Mouse (Mus musculus): ENCODE results near the gene Ptpro. TPM values are rescaled to one million over a fixed set of nuclear protein-coding genes. Genes with fewer than 3 reads are reported as not detected.

Ptpro gene
- polyA plus RNA-seq (2015; fragmentation: Nextera tagmentation; extraction: Ambion mirVana): 0.87 and 1.1 TPM in 2 replicates

DNA sequence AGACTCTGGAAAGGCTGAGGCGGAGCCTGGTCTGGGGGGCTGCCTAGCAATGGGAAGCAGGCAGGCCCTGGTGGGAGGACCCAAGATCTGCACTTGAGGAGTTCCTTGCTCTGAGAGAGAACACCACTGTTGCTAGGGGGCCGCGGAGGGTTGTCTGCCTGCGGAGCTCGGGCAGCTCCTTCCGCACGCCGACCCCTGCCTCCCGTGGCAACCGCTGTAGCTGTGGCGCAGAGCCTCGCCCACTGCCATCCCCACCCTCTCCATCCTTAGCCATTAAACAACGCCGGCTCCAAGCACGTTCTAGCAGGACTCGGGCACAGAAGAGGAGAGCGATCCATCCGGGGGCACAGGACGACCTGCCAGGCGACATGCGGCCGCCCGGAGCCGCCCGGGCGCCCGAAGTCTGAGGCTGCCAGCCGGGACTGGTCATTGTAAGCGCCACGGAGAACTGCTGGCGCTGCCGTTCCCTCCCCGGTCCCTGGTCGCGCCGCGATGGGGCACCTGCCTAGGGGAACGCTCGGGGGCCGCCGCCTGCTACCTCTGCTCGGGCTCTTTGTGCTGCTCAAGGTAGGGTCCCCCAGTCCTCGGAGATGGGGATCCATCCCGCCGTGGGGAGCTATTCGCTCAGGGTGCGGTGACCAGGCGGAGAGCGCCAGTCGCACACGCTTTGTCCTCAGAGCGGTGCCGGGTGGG is at the start of gene Ptpro:
Gene Ptpro (plus strand): TSS at position 126 of the 693 bp plus-strand sequence.
- DNase-seq (ENCODE audit: low spot score): no peak

DNA sequence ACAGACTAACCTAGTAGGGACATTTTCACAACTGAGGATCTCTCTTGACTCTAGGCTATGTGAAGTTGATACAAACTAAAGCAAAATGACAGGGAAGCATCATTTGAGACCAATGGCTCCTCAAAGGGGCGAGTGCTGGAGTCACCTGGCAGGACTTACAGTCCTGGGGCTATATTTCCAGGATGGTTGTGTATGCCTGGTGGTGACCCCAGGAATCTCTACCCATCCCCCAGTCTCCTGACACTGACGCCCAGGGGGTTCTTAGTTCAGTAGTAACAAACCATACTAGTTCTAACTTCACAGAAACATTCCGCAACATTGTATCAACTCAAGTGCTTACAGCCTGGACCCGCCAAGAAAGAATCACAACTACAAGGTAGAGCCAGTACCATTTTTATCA is 49.5 kb upstream of the Ptpro start:
- no peak for DNase-seq (ENCODE audit: low spot score)

DNA sequence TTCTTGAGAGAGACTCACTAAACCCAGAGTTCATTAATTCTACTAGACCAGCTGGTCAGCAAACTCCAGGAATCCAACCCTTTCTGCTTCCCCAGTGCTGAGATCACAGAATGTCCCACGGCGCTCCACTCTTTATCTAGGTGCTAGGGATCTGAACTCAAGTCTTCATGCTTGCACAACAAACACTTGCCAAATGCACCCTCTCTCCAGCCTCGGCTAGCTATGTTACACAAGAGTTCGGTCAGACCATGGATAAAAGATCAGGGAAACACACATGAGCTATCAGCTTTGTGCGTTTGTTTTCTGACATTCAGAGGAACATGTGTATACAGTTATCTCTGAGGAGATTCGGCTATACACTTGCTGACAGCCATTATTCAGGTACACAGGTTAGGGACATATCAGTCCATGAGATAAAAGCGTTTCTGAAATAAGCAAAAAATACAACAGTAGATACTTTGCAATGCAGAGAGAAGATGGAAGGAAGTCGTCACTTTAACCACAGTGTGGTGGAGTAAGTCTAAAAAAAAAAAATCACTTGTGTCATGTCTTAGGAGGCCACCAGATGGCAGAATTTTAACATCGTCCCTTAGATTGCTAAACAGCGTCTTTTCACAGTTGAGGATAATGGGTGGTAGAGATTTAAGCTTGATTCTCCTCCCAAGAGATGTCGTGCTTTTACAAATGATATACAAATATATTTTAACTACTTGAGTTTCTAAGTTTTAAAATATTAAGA is 46.3 kb upstream of the Ptpro start:
- peak; percentile 37 for DNase-seq (ENCODE audit: low spot score)

DNA sequence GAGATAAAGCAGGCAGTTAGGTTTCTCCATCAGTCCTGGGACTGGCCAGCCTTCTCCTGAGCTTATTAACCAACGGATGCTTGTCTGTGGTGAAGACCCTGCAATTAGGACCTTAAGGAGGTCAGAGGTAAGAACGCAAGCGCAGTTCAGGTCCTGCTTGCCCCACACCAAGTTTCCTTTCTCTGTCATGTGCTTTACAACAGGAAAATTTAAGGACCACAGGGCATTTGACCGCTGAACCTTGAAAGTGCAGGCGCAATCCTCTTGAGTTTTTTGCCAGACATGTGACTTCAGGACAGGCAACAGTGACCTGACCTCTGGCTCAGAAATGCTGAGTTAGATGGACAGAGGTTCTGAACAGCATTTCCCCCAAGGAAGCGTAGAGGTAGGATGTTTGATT is 45.0 kb upstream of the Ptpro start:
- DNase-seq (ENCODE audit: low spot score): no peak

DNA sequence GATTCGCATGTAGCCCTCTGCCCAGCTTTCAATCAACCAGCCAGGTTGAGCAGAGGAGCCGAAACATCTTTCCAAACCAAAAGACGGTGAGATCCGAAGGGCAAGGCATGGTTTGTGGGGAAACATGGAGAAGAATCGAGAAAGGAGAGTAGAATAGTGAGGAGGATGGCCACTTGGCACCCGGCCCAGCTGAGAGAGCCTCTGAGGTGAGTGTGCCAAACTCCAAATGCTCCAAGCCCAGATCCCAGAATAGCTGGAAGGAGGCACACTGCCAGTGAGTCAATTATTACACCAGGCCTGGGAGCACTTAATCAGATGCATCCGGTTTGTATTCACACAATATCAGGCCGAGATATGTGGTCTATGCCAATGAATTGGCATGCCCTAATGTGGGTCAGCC is 42.1 kb upstream of the Ptpro start:
- no peak for DNase-seq (ENCODE audit: low spot score)

DNA sequence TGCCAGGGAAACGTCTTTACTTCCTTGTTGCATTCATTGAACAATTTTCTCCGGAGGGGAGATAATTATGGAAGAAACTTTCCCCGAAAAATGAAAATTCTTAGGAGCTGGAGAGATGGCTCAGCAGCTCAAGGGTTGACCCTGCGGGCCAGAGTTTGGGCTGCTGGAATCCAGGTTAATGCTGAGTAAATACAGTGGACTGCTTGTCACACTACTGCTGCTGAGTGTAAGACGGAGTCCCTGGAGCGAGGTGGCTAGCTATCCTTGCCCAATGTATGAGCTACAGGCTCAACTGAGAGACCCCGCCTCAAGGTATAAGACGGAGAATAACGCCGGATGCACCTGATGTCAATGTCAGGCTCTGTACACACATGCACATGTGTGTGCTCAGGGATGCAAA is 41.1 kb upstream of the Ptpro start:
- DNase-seq (ENCODE audit: low spot score): no peak

DNA sequence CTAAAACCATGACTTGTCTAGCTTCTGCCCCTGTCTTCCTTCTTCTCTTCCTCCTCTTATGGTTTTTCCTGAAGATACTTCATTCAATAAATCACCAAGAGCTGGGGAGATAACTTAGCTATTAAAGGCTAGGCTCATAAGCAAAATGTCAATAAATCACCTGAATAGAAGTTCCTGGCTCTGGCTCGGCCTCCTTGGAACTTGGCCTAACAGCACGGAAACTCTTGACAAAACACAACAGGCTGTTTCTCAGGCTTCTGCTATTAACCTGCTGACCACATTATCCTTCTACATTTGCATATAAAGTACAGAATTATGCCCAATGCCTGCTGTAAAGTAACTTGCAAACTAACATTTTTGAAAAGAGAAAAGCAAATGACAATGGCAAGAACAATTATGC is 40.7 kb upstream of the Ptpro start:
- no peak for DNase-seq (ENCODE audit: low spot score)

DNA sequence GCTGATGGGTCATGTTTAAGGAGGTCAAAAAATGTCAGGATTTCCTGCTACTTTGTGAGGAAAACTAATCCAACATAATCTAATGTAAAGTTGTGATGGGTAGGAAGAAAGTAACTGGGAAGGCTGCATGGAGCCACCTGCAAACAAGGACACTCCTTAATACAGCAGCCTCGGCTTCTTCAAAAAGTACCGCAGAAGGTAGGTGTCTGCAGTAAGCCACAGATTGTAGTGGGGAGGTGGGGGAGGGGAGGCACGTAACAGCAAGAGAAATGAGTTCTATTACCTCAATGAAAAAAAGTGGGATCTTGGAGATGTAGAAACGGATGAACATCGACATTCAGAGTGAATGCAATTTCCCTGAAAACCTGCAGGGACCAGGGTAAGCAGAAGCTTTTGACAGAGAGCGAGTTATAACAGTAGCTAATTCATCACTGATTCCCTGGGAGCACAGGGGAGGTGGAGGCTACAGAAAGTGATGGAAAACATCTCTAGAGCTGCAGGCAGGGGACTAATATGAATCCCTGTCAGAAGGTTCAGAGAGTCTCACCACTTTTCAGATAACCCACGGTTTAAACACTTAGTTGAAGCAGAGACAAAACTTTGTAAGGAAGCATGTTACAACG is 34.2 kb upstream of the Ptpro start:
- DNase-seq (ENCODE audit: low spot score): no peak

DNA sequence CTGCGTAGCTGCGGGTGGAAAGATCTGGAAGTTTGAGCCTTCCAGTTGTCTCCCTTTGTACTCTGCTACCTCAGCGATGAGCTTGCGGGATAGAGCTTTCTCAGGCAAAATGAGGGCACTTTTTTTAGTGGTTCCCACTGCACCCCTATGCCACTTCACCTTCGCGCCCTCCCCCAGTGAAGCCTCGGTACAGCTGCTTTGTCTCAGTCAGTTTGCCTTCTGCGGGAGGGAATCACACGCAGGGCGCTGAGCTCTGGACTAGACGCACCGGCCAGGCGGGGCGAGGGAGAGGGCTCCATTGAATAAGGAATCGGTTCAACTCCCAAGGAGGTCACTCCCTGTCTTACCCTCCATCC is 746 bp downstream of the Ptpro start:
- DNase-seq (ENCODE audit: low spot score): no peak

DNA sequence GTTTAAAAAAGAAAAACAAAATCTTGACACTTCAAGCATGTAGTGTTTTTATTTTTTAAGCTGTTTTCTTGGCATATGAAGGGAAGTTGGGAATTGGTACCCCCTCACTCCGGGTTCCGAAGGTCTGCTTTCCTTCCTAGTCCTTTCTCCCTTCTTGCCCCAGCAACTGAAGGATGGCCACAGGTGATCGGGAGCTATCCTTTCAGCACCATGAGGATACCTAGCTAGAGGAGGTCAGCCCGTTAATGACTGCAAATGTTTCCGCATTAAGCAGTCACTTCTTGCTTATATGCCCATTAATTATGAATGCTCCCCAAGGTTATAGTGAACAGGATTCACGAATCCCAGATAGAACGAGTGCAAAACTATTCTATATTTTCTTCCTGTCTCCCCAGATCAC is 1.3 kb downstream of the Ptpro start:
- DNase-seq (ENCODE audit: low spot score): no peak

DNA sequence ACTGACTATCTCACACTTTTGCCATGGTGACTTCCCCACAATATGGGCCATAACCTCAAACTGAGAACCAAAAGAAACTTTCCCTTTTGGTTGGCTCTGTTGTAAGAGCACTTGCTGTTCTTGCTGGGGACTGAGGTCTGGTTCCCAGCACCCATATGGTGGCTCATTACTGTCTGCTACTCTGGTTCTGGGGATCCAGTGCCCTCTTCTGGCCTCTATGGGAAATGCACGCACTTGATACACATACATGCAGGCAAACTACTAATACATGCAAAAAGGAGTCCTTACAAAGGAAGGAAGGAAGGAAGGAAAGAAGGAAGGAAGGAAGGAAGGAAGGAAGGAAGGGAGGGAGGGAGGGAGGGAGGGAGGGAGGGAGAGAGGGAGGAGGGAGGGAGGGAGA is 8.9 kb downstream of the Ptpro start:
- DNase-seq (ENCODE audit: low spot score): no peak

DNA sequence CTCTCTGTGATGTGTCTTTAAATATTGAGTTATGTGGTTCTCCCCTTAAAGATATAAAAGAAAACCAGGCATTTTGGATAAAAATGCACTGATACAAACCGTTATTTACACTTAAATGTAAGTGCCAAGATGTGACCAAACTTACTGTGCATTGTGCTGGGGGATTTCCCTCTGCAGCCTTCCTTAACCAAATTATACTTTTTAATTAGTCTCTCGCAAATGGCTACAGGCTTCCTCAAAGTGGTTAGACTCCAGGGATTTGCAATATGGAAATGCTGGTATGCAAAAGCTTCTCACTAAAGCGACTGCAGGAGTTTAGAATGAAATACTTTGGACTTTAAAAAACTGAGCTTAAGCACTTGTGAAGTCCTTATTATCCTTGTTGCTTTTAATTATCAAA is 10.0 kb downstream of the Ptpro start:
- DNase-seq (ENCODE audit: low spot score): no peak

DNA sequence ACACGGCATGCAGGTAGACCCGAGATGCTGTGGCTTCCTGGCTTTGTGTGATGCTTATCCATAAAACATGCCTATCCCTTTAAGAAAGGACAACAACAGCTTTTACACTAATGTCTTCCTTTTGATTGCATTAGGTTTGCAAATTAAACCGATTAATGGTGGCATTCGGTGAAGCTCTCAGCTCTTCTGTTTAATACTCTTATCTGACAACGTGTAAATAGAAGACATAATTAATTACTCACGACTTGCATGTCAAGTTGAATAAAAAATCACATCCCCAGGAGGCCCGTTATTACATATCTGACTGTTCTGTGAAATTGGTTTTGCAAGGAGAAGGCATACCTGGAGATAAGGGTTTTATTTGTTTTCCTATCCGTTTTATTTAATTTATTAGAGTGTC is 15.9 kb downstream of the Ptpro start:
- no peak for DNase-seq (ENCODE audit: low spot score)

DNA sequence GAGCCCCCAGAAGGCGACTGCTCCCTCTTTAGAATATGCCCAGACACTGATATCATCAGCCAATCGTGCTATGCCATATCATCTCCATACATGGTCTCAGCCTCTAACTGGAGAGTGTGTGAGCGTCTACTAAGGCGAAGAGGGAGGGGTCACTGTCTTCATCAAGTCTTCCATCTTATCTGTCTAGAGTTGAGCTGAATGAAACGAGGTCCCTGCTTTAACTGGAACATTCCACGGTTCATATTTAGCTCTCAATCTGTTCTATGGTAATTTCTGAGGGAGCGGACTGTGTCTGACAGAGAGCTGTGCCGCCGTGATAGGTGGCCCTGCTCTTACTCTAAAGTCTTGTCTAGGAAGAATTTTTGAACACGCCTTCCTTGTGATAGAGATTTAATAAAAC is 16.5 kb downstream of the Ptpro start:
- DNase-seq (ENCODE audit: low spot score): no peak

DNA sequence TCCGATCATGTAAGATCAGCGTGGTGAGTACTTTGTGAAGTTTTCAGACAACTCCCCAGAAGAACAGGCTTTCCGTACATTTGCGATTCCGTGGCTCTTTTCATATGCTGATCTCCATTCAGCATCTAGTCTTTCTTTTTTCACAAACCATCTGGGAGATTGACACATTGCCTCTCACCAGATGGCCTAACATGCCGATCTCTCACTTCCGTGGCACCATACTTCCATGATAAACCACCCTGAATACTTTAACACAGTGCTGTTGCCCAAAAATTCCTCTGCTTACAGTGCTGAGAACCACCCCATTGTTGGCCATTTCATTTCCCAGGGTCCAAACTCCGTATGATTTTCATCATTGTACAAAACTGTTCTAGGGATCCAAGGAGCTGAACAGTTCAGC is 20.4 kb downstream of the Ptpro start:
- no peak for DNase-seq (ENCODE audit: low spot score)

DNA sequence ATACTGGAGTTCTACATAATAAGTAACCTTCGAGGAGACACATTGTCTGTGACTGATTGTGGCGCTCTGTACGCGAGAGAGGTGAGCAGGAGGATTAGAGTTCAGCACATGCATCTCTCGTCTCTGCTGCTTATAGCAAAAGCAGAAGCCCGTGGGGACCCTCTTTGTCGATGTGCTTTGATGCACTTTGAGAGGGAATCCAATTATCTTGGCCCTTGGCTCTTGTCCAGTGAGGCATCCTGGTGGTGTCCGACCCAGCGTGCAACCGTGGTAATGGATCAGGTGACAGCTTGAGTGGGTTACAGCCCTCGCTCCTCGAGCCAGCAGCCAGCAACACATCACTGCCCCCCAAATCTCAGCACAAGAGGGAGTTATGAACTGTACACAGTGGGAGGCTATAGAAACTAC is 25.5 kb downstream of the Ptpro start:
- no peak for DNase-seq (ENCODE audit: low spot score)

DNA sequence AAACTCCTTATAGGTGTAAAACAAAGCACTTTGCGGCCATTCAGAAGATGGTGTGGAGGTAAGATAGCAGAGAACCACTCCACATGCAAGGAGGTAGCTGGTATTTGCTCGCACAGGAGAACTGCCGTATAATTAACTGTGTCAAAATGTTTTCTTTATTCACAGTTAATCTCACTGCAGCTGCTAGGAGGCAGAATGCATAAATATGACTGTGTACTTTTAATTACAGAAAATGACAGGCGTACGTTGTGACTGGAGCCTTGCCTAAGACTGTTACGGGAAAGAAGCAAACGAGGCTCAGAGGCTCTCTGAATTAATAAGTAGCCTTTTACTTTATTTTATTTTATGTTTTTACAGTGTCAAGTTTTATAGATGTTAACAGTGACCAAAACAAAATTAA is 27.5 kb downstream of the Ptpro start:
- no peak for DNase-seq (ENCODE audit: low spot score)

DNA sequence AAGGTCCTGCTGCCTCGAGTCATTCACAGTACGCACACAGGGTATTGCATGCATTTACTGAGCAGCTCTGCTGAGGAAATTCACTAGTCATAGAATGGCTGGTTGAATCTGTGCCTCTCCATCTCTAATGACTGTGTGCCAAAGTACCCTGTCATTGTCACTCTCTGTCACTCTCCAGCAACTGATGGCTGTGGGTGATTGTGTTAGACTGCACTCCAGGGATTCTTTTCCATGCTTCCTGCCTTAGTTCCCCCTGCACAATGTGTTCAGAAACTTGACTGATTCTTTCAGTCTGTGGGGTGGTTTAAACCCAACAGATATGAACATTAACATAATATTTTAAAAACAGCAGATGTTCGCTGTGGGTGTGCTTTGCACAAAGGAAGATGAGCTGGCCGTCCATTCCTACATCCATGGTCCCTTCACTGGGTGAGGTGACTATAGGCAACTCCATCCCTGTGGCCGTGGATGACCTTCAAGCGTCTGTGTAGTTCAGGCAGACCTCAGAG is 29.5 kb downstream of the Ptpro start:
- no peak for DNase-seq (ENCODE audit: low spot score)

DNA sequence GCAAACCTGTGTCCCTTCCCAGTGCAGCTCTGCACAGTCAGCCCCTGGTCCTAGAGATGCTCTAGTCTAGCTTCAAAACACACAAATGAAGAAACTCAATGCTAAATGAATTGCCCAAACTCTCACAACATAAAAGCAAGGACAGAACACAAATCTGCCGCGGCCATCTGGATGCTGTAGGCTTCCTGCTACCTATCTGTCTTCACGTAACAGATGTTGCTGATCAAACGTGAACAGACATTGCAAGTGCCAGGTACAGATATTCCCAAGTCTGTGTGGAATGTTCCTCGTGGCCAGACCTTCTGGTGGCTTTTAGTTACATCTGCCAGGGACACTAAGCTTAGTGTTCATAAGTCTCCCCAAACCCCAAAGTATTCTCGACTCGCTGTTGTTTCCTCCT is 29.9 kb downstream of the Ptpro start:
- DNase-seq (ENCODE audit: low spot score): no peak

DNA sequence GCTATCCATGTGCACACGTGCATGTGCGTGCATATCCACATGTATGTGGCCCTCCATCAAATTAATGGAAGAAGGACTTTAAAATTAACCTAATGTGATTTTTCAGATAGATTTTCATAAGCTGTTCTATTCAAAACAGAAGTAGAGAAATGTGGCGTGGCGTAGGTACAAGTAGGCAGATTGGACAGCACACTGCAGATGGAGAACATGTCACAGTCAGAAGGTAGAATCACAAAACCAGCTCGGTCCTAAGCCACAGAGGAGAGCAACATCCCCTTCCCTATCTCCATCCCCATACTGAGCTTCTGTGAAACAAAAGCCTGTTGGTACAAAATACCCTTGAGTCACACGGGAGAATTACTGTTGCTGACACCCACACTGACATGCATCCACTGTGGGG is 34.3 kb downstream of the Ptpro start:
- no peak for DNase-seq (ENCODE audit: low spot score)

DNA sequence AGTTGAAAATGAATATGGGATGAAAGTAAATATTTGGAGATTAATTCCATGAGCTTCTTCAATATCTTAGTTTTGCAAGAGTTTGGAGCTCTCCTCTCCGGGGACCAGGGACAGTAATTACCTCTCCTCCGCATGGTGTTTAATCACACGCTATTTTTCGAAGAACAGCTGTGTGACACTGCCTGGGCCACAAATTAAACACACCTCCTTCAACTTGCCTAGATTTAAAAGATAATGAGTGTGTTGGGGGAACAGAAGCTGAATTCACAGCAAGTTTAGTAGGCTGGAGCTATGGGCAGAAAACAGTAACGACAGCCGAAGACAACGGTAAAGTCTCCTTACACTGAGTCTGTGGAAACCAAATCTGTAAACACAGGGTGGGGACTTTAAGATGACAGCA is 35.7 kb downstream of the Ptpro start:
- DNase-seq (ENCODE audit: low spot score): no peak

DNA sequence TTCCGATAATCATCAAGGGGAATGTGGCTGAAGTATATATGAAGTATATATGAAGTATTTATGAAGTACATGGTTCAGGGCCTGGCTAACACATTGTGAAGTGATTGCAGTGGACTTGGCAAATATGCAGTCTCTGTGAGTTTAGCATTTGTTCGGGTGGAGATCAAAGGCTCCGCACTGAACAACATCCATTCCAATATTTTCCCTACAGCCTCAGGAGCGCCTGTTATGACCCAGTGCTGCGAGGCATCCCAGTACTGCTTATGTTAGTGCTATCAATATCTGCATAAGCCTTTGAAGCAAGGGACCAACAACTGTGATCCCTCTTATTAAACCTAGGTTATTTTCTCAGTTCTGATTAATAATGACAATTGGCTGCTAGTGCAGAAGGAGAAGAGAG is 36.1 kb downstream of the Ptpro start:
- DNase-seq (ENCODE audit: low spot score): no peak

DNA sequence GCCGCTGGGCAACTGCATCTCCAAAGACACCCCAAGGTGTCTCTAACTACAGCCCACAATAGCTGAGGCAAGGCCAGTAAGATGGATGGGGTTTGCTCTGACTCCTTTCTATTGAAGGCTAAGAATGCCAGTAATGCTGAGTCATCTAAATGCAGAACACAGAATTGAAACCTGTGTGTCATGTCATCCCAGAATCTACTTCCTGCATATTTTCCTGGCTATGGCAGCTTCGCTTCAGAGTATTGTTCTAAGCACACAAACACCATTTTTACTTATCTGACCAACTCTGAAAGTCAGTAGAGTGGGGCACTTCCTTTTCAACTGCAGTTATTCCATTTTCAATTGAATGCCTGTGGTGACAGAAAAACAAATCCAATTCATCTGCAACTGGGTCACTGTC is 40.3 kb downstream of the Ptpro start:
- no peak for DNase-seq (ENCODE audit: low spot score)
